Mouse (Mus musculus): ENCODE results near the gene Chrna7. TPM values are rescaled to one million over a fixed set of nuclear protein-coding genes. Genes with fewer than 3 reads are reported as not detected.

Gene Chrna7
- polyA plus RNA-seq, 1 experiment from 2014 or later: 1.1 TPM

- no peak for ATAC-seq (replicated peaks; ENCODE audit: insufficient number of reproducible peaks, low FRiP score, low TSS enrichment)
- Histone ChIP-seq H3K4me3 (ENCODE audit: low read depth, low read length) (no peak overlapping the region), H3K4me1 (ENCODE audit: control insufficient read depth, insufficient read depth, low read length) (no peaks in the 10 kb centered on the region), H3K4me2 (no peak overlapping the region), H3K27me3 (ENCODE audit: control insufficient read depth, insufficient read depth, low read length) (no peaks in the 10 kb centered on the region), H3K36me3 (ENCODE audit: control insufficient read depth, insufficient read depth, low read length) (no peaks in the 10 kb centered on the region), H3K27ac (ENCODE audit: low read depth, low read length) (no peak overlapping the region), H3K9me3 (replicated peaks; ENCODE audit: control insufficient read depth, low read length) (no peaks in the 10 kb centered on the region), H3K9ac (ENCODE audit: low read depth, low read length) (no peak overlapping the region)
- 82% methylated on average over 13 of the region's 13 CpGs for WGBS (ENCODE audit: insufficient replicate concordance)
Observed at GRCm38 (mm10) chr7:63189647-63190534, 22.5 kb downstream of the Chrna7 start.

- peaks cover 3% of the 10 kb centered on the region; the same call in 1 of the 2 replicates for H3K4me1 ChIP-seq (ENCODE audit: control insufficient read depth, insufficient read depth, low read length)
- 75% methylated on average over 3 of the region's 3 CpGs for WGBS (ENCODE audit: insufficient replicate concordance)
- no peak overlapping the region for H3K27ac ChIP-seq (ENCODE audit: low read depth, low read length)
- no peaks in the 10 kb centered on the region for H3K9me3 ChIP-seq (replicated peaks; ENCODE audit: control insufficient read depth, low read length)
- no peaks in the 10 kb centered on the region for H3K27me3 ChIP-seq (ENCODE audit: control insufficient read depth, insufficient read depth, low read length)
- H3K4me3 ChIP-seq (ENCODE audit: low read depth, low read length): no peak overlapping the region
- H3K9ac ChIP-seq (ENCODE audit: low read depth, low read length): no peak overlapping the region
- no peak for ATAC-seq (replicated peaks; ENCODE audit: insufficient number of reproducible peaks, low FRiP score, low TSS enrichment)
- H3K4me2 ChIP-seq: no peak overlapping the region
- no peaks in the 10 kb centered on the region for H3K36me3 ChIP-seq (ENCODE audit: control insufficient read depth, insufficient read depth, low read length)
Observed at GRCm38 (mm10) chr7:63170063-63170787, 42.1 kb downstream of the Chrna7 start.

- H3K36me3 ChIP-seq (ENCODE audit: control insufficient read depth, insufficient read depth, low read length): no peaks in the 10 kb centered on the region
- H3K27ac ChIP-seq (ENCODE audit: low read depth, low read length): no peak overlapping the region
- peaks cover 3% of the 10 kb centered on the region; the same call in 1 of the 2 replicates for H3K4me1 ChIP-seq (ENCODE audit: control insufficient read depth, insufficient read depth, low read length)
- no peaks in the 10 kb centered on the region for H3K27me3 ChIP-seq (ENCODE audit: control insufficient read depth, insufficient read depth, low read length)
- H3K9ac ChIP-seq (ENCODE audit: low read depth, low read length): no peak overlapping the region
- no peak for ATAC-seq (replicated peaks; ENCODE audit: insufficient number of reproducible peaks, low FRiP score, low TSS enrichment)
- WGBS (ENCODE audit: insufficient replicate concordance): 77% methylated on average over 3 of the region's 3 CpGs
- H3K9me3 ChIP-seq (replicated peaks; ENCODE audit: control insufficient read depth, low read length): no peaks in the 10 kb centered on the region
- no peak overlapping the region for H3K4me2 ChIP-seq
- no peak overlapping the region for H3K4me3 ChIP-seq (ENCODE audit: low read depth, low read length)
Observed at GRCm38 (mm10) chr7:63164617-63165016, 47.8 kb downstream of the Chrna7 start.

- WGBS (ENCODE audit: insufficient replicate concordance): 75% methylated on average over 7 of the region's 7 CpGs
- Histone ChIP-seq H3K27ac (ENCODE audit: low read depth, low read length) (no peak overlapping the region), H3K4me1 (ENCODE audit: control insufficient read depth, insufficient read depth, low read length) (no peaks in the 10 kb centered on the region), H3K9ac (ENCODE audit: low read depth, low read length) (no peak overlapping the region), H3K4me3 (ENCODE audit: low read depth, low read length) (no peak overlapping the region), H3K36me3 (ENCODE audit: control insufficient read depth, insufficient read depth, low read length) (no peaks in the 10 kb centered on the region), H3K4me2 (no peak overlapping the region), H3K9me3 (replicated peaks; ENCODE audit: control insufficient read depth, low read length) (no peaks in the 10 kb centered on the region), H3K27me3 (ENCODE audit: control insufficient read depth, insufficient read depth, low read length) (no peaks in the 10 kb centered on the region)
- no peak for ATAC-seq (replicated peaks; ENCODE audit: insufficient number of reproducible peaks, low FRiP score, low TSS enrichment)
Observed at GRCm38 (mm10) chr7:63162272-63162864, 50.0 kb downstream of the Chrna7 start.

GRCm38 (mm10) chr7:63153239-63153638 is 59.1 kb downstream of the Chrna7 start:
- no peaks in the 10 kb centered on the region for H3K9me3 ChIP-seq (replicated peaks; ENCODE audit: control insufficient read depth, low read length)
- H3K9ac ChIP-seq (ENCODE audit: low read depth, low read length): no peak overlapping the region
- WGBS (ENCODE audit: insufficient replicate concordance): 48% methylated on average over 1 of the region's 1 CpGs
- no peak for ATAC-seq (replicated peaks; ENCODE audit: insufficient number of reproducible peaks, low FRiP score, low TSS enrichment)
- H3K4me1 ChIP-seq (ENCODE audit: control insufficient read depth, insufficient read depth, low read length): no peaks in the 10 kb centered on the region
- H3K27ac ChIP-seq (ENCODE audit: low read depth, low read length): no peak overlapping the region
- no peaks in the 10 kb centered on the region for H3K36me3 ChIP-seq (ENCODE audit: control insufficient read depth, insufficient read depth, low read length)
- H3K4me2 ChIP-seq: no peak overlapping the region
- no peak overlapping the region for H3K4me3 ChIP-seq (ENCODE audit: low read depth, low read length)
- no peaks in the 10 kb centered on the region for H3K27me3 ChIP-seq (ENCODE audit: control insufficient read depth, insufficient read depth, low read length)

- Histone ChIP-seq H3K4me1 (ENCODE audit: control insufficient read depth, insufficient read depth, low read length) (no peaks in the 10 kb centered on the region), H3K36me3 (ENCODE audit: control insufficient read depth, insufficient read depth, low read length) (no peaks in the 10 kb centered on the region), H3K9ac (ENCODE audit: low read depth, low read length) (no peak overlapping the region), H3K27me3 (ENCODE audit: control insufficient read depth, insufficient read depth, low read length) (no peaks in the 10 kb centered on the region), H3K4me2 (no peak overlapping the region), H3K27ac (ENCODE audit: low read depth, low read length) (no peak overlapping the region), H3K9me3 (replicated peaks; ENCODE audit: control insufficient read depth, low read length) (no peaks in the 10 kb centered on the region), H3K4me3 (ENCODE audit: low read depth, low read length) (no peak overlapping the region)
- 66% methylated on average over 3 of the region's 3 CpGs for WGBS (ENCODE audit: insufficient replicate concordance)
- no peak for ATAC-seq (replicated peaks; ENCODE audit: insufficient number of reproducible peaks, low FRiP score, low TSS enrichment)
Observed at GRCm38 (mm10) chr7:63148740-63149139, 63.6 kb downstream of the Chrna7 start.

- WGBS (ENCODE audit: insufficient replicate concordance): 80% methylated on average over 5 of the region's 5 CpGs
- no peak overlapping the region for H3K27ac ChIP-seq (ENCODE audit: low read depth, low read length)
- no peaks in the 10 kb centered on the region for H3K9me3 ChIP-seq (replicated peaks; ENCODE audit: control insufficient read depth, low read length)
- H3K36me3 ChIP-seq (ENCODE audit: control insufficient read depth, insufficient read depth, low read length): no peaks in the 10 kb centered on the region
- H3K4me1 ChIP-seq (ENCODE audit: control insufficient read depth, insufficient read depth, low read length): no peaks in the 10 kb centered on the region
- H3K9ac ChIP-seq (ENCODE audit: low read depth, low read length): no peak overlapping the region
- no peak for ATAC-seq (replicated peaks; ENCODE audit: insufficient number of reproducible peaks, low FRiP score, low TSS enrichment)
- no peak overlapping the region for H3K4me3 ChIP-seq (ENCODE audit: low read depth, low read length)
- H3K4me2 ChIP-seq: no peak overlapping the region
- no peaks in the 10 kb centered on the region for H3K27me3 ChIP-seq (ENCODE audit: control insufficient read depth, insufficient read depth, low read length)
Observed at GRCm38 (mm10) chr7:63148321-63148720, 64.0 kb downstream of the Chrna7 start.

- WGBS (ENCODE audit: insufficient replicate concordance): 53% methylated on average over 2 of the region's 2 CpGs
- ATAC-seq (replicated peaks; ENCODE audit: insufficient number of reproducible peaks, low FRiP score, low TSS enrichment): no peak
- H3K4me1 ChIP-seq (ENCODE audit: control insufficient read depth, insufficient read depth, low read length): no peaks in the 10 kb centered on the region
- no peak overlapping the region for H3K9ac ChIP-seq (ENCODE audit: low read depth, low read length)
- no peaks in the 10 kb centered on the region for H3K36me3 ChIP-seq (ENCODE audit: control insufficient read depth, insufficient read depth, low read length)
- H3K4me2 ChIP-seq: no peak overlapping the region
- no peaks in the 10 kb centered on the region for H3K9me3 ChIP-seq (replicated peaks; ENCODE audit: control insufficient read depth, low read length)
- H3K27ac ChIP-seq (ENCODE audit: low read depth, low read length): no peak overlapping the region
- H3K27me3 ChIP-seq (ENCODE audit: control insufficient read depth, insufficient read depth, low read length): no peaks in the 10 kb centered on the region
- no peak overlapping the region for H3K4me3 ChIP-seq (ENCODE audit: low read depth, low read length)
Observed at GRCm38 (mm10) chr7:63122547-63122946, 89.8 kb downstream of the Chrna7 start.
